Mouse (Mus musculus) mesoderm, embryonic 11.5 days (tissue): ENCODE measurements around the gene Jakmip3.

Source experiments
- DNase-seq: peaks from one replicate; pipeline ENCODE4 v3.0.0-alpha.2; 2012; ENCODE audit warnings: low read depth, low spot score

The Jakmip3 gene

GRCm38 (mm10) chr7:138940612-138941461, at the start of gene Jakmip3:
Gene Jakmip3, plus strand, starts transcription at chr7:138940730.
- no peak for DNase-seq

- DNase-seq = no peak
Observed at GRCm38 (mm10) chr7:138898122-138898521, 42.4 kb upstream of the Jakmip3 start.

- DNase-seq = no peak
Observed at GRCm38 (mm10) chr7:138898743-138899142, 41.8 kb upstream of the Jakmip3 start.

- DNase-seq = no peak
Observed at GRCm38 (mm10) chr7:138903886-138904435, 36.6 kb upstream of the Jakmip3 start.

GRCm38 (mm10) chr7:138906441-138906840, 34.1 kb upstream of the Jakmip3 start:
- no peak for DNase-seq

GRCm38 (mm10) chr7:138907043-138907442, 33.5 kb upstream of the Jakmip3 start:
- DNase-seq = peak; percentile 53

GRCm38 (mm10) chr7:138907976-138908375, 32.6 kb upstream of the Jakmip3 start:
- no peak for DNase-seq

- peak; percentile 11 for DNase-seq
Observed at GRCm38 (mm10) chr7:138908768-138909276, 31.7 kb upstream of the Jakmip3 start.

GRCm38 (mm10) chr7:138909277-138910192, 31.0 kb upstream of the Jakmip3 start, which contains the start of gene Bnip3:
Gene Bnip3, minus strand, starts transcription at chr7:138909519.
- peak; percentile 93 for DNase-seq

- DNase-seq = no peak
Observed at GRCm38 (mm10) chr7:138910193-138910562, 30.4 kb upstream of the Jakmip3 start.

- DNase-seq = no peak
Observed at GRCm38 (mm10) chr7:138913616-138914015, 26.9 kb upstream of the Jakmip3 start.

GRCm38 (mm10) chr7:138919156-138919944, 21.2 kb upstream of the Jakmip3 start:
- DNase-seq = peak; percentile 45

- DNase-seq = no peak
Observed at GRCm38 (mm10) chr7:138921611-138922010, 18.9 kb upstream of the Jakmip3 start.

- peak; percentile 35 for DNase-seq
Observed at GRCm38 (mm10) chr7:138923756-138924425, 16.6 kb upstream of the Jakmip3 start.

GRCm38 (mm10) chr7:138928456-138928855, 12.1 kb upstream of the Jakmip3 start:
- no peak for DNase-seq

- no peak for DNase-seq
Observed at GRCm38 (mm10) chr7:138934523-138934922, 6.0 kb upstream of the Jakmip3 start.

GRCm38 (mm10) chr7:138938991-138939390, 1.5 kb upstream of the Jakmip3 start:
- DNase-seq = no peak

GRCm38 (mm10) chr7:138940256-138940611, 296 bp upstream of the Jakmip3 start:
- DNase-seq = peak; percentile 36

GRCm38 (mm10) chr7:138941571-138941970, 1.0 kb downstream of the Jakmip3 start:
- no peak for DNase-seq

GRCm38 (mm10) chr7:138942301-138942700, 1.8 kb downstream of the Jakmip3 start:
- DNase-seq = no peak
